ENCODE assay signal across 16 mouse cellular contexts in genomic region chr12:53064241-53064760, GRCm38 (mm10).
DNase-seq lines count a peak whose midpoint lies in the region; ATAC-seq lines count a peak whose summit lies in the region.
"Had no signal": no experiment of that assay in that cellular context is flagged by ENCODE, and none has a peak within 500 bp of the region (broad histone marks: within the 10 kb centered on the region; RNA-seq: fewer than 3 reads in every experiment).

No protein-coding gene starts in this region.

- peak overlapping the region; percentile 81 for H3K27ac ChIP-seq in hindbrain, embryonic 11.5 days (ENCODE audit: low read depth, low read length)
- H3K27ac ChIP-seq in midbrain, embryonic 14.5 days (replicated peaks; ENCODE audit: low read depth, low read length): peak overlapping the region; percentile 62
- H3K27ac ChIP-seq: limb, embryonic 15.5 days; lung, embryonic 15.5 days had no signal

- peak; percentile 83 for ATAC-seq in hindbrain, embryonic 11.5 days (ENCODE audit: low FRiP score)
- no peak for ATAC-seq in midbrain, embryonic 14.5 days (ENCODE audit: low FRiP score, low TSS enrichment)
- no peak for ATAC-seq in monocyte, adult 5-6 weeks (replicated peaks; ENCODE audit: insufficient number of reproducible peaks, low FRiP score, low TSS enrichment, poor library complexity, severe bottlenecking)
- ATAC-seq: activated CD4-positive, CD25-positive, alpha-beta regulatory T cell, adult 4 months had no signal

- H3K4me2 ChIP-seq in hindbrain, embryonic 11.5 days (replicated peaks; ENCODE audit: low read depth, low read length): 0 out of 2 replicates have a peak overlapping the region, but pooled peaks have one; percentile 3
- H3K4me2 ChIP-seq in midbrain, embryonic 14.5 days (ENCODE audit: low read length): peak overlapping the region; percentile 20
- H3K4me2 ChIP-seq: limb, embryonic 15.5 days; lung, embryonic 15.5 days had no signal

- 0 out of 2 replicates have a peak overlapping the region, but pooled peaks have one; percentile 11 for H3K9ac ChIP-seq in hindbrain, embryonic 11.5 days (ENCODE audit: low read depth, low read length)
- no peak overlapping the region for H3K9ac ChIP-seq in midbrain, embryonic 14.5 days (replicated peaks; ENCODE audit: low read length)
- H3K9ac ChIP-seq: limb, embryonic 15.5 days; lung, embryonic 15.5 days had no signal

- no peaks in the 10 kb centered on the region for H3K36me3 ChIP-seq in hindbrain, embryonic 11.5 days (ENCODE audit: control insufficient read depth, insufficient read depth, low read length)
- H3K36me3 ChIP-seq in midbrain, embryonic 14.5 days (ENCODE audit: control insufficient read depth, insufficient read depth, low read length): no peaks in the 10 kb centered on the region
- H3K36me3 ChIP-seq: limb, embryonic 15.5 days; lung, embryonic 15.5 days had no signal

- peaks cover 10% of the 10 kb centered on the region; the same call in 1 of the 2 replicates for H3K4me1 ChIP-seq in hindbrain, embryonic 11.5 days (replicated peaks; ENCODE audit: control insufficient read depth, insufficient read depth, low read length)
- peaks cover 49% of the 10 kb centered on the region for H3K4me1 ChIP-seq in midbrain, embryonic 14.5 days (ENCODE audit: control insufficient read depth, insufficient read depth, low read length)

- H3K4me3 ChIP-seq in hindbrain, embryonic 11.5 days (ENCODE audit: low read depth, low read length): no peak overlapping the region
- no peak overlapping the region for H3K4me3 ChIP-seq in midbrain, embryonic 14.5 days (replicated peaks; ENCODE audit: low read depth, low read length)
- H3K4me3 ChIP-seq: erythroblast, embryonic 14.5 days; limb, embryonic 15.5 days; lung, embryonic 15.5 days had no signal

- H3K9me3 ChIP-seq in hindbrain, embryonic 11.5 days (ENCODE audit: control insufficient read depth, low read length): no peaks in the 10 kb centered on the region
- H3K9me3 ChIP-seq in midbrain, embryonic 14.5 days (ENCODE audit: control insufficient read depth, low read length): no peaks in the 10 kb centered on the region
- H3K9me3 ChIP-seq: limb, embryonic 15.5 days; lung, embryonic 15.5 days had no signal

- DNase-seq in right cerebral cortex, postnatal 10 days (ENCODE audit: low spot score in 2 of 2): peak; percentile 35 to 42
- DNase-seq in right cerebral cortex, adult 2 months (ENCODE audit: low spot score in 2 of 2): no peak
- peak; percentile 70 for DNase-seq in hindbrain, embryonic 11.5 days (ENCODE audit: low spot score)
- peak; percentile 62 for DNase-seq in midbrain, embryonic 14.5 days
- DNase-seq in urinary bladder, adult 18-20 months (ENCODE audit: low spot score in 2 of 2): no peak
- DNase-seq in layer of hippocampus, postnatal 36 days: no peak
- DNase-seq in layer of hippocampus, adult 11-12 months (ENCODE audit: low spot score): no peak
- DNase-seq: B cell, adult 2 months; cerebellum, postnatal 25 days; heart, postnatal 36 days; thymus, postnatal 14 days had no signal

- 29% methylated on average over 4 of the region's 4 CpGs for WGBS in hindbrain, embryonic 11.5 days
- 14% methylated on average over 4 of the region's 4 CpGs for WGBS in midbrain, embryonic 14.5 days

- no peaks in the 10 kb centered on the region for H3K27me3 ChIP-seq in hindbrain, embryonic 11.5 days (ENCODE audit: control insufficient read depth, insufficient read depth, low read length)
- H3K27me3 ChIP-seq in midbrain, embryonic 14.5 days (ENCODE audit: control insufficient read depth, insufficient read depth, low read length): no peaks in the 10 kb centered on the region
- H3K27me3 ChIP-seq: limb, embryonic 15.5 days; lung, embryonic 15.5 days had no signal

Comparison
In these comparisons a context has a peak if more than half of its experiments do, and no peak if none do; other contexts are left out.
1. DNase-seq: peak in right cerebral cortex, postnatal 10 days (2 of 2), hindbrain, embryonic 11.5 days (single experiment) and midbrain, embryonic 14.5 days (single experiment); none in right cerebral cortex, adult 2 months (0 of 2), urinary bladder, adult 18-20 months (0 of 2), layer of hippocampus, postnatal 36 days (0 of 2) and layer of hippocampus, adult 11-12 months (single experiment).